Mouse (Mus musculus) lung, postnatal 0 days (tissue): ENCODE measurements around the gene Slc16a7.

ENCODE experiments used
- CTCF ChIP-seq: IDR thresholded peaks from 2 replicates; pipeline ENCODE4 v1.5.1; 2016; ENCODE audit warnings: antibody characterized with exemption, mild to moderate bottlenecking
- EP300 ChIP-seq: IDR thresholded peaks from 2 replicates; pipeline ENCODE4 v1.6.1; 2016; ENCODE audit warnings: antibody characterized with exemption, mild to moderate bottlenecking, control low read depth

GRCm38 (mm10) chr10:125346364-125346763, 42.9 kb downstream of the Slc16a7 start:
- no peak for TF ChIP-seq CTCF
- TF ChIP-seq EP300: no peak
